ENCODE assay signal across 9 mouse cellular contexts in the genomic region with DNA sequence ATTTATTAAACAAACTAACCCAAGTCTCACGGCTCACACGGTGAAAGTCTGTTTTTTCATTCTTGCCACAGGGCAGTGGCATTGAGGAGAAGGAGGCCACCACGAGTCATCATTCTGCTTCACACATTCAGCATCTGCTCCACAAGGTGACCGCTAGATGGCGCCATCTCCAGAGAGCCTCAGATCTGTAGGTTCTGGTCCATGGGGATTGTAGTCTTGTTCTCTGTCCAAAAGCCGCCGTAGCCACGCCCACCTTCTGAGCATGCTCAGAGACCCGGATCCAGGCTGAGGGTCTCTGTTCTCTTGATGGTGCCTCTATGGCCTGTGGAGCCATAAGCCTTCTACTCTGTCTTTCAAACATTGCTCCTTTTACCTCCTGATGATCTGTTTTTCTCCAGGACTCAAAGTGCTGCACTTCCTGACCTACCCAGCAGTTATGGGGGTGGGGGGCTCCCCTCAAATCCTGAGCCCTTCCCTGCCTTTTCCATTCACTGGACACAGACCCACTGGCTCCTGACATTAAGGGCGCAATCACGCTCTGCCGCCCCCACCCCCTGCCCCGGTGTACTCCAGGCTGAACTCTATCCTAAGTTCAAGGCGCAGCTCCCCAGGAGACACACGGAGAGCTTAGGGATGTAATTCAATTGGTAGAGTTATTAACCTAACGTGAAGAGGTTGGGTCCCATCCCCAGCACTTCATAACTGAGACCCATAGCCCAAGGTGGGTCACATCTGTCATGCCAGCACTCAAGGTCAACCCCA. TPM values are rescaled to one million over a fixed set of nuclear protein-coding genes. Genes with fewer than 3 reads are reported as not detected.
DNase-seq lines count a peak whose midpoint lies in the region; ATAC-seq and TF ChIP-seq lines count a peak whose summit lies in the region.
"Had no signal": no experiment of that assay in that cellular context is flagged by ENCODE, and none has a peak within 500 bp of the region (broad histone marks: within the 10 kb centered on the region; RNA-seq: fewer than 3 reads in every experiment).

No protein-coding gene starts in this region.

- TF ChIP-seq POLR2A in testis, adult 2 months (IDR thresholded peaks at IDR 0.05; ENCODE audit: control insufficient read depth, low read depth, low read length) = no peak

- no peaks in the 10 kb centered on the region for H3K27me3 ChIP-seq in forebrain, embryonic 10.5 days (ENCODE audit: poor library complexity, severe bottlenecking)
- no peaks in the 10 kb centered on the region for H3K27me3 ChIP-seq in forebrain, embryonic 12.5 days
- H3K27me3 ChIP-seq in erythroblast, embryonic 14.5 days (ENCODE audit: control insufficient read depth) = no peaks in the 10 kb centered on the region
- no peaks in the 10 kb centered on the region for H3K27me3 ChIP-seq in testis, adult 2 months (ENCODE audit: control insufficient read depth, insufficient read depth, low read length)

- peak; percentile 91; the same call in 1 of the 2 replicates for TF ChIP-seq CTCF in testis, adult 2 months (IDR thresholded peaks at IDR 0.05; ENCODE audit: control insufficient read depth, insufficient read depth, insufficient replicate concordance, low read depth, low read length)

- H3K9ac ChIP-seq in forebrain, embryonic 12.5 days = no peak overlapping the region
- H3K9ac ChIP-seq: limb, embryonic 12.5 days had no signal

- no peaks in the 10 kb centered on the region for H3K36me3 ChIP-seq in forebrain, embryonic 10.5 days (replicated peaks)
- no peaks in the 10 kb centered on the region for H3K36me3 ChIP-seq in forebrain, embryonic 12.5 days (replicated peaks)
- H3K36me3 ChIP-seq in erythroblast, embryonic 14.5 days (ENCODE audit: control insufficient read depth) = peaks cover 36% of the 10 kb centered on the region
- H3K36me3 ChIP-seq in testis, adult 2 months (ENCODE audit: control insufficient read depth, insufficient read depth, low read length) = no peaks in the 10 kb centered on the region
- H3K36me3 ChIP-seq: limb, embryonic 12.5 days had no signal

- H3K27ac ChIP-seq in forebrain, embryonic 10.5 days = no peak overlapping the region
- no peak overlapping the region for H3K27ac ChIP-seq in forebrain, embryonic 12.5 days
- H3K27ac ChIP-seq in testis, adult 2 months (ENCODE audit: control insufficient read depth, insufficient read depth, low read depth, low read length) = no peak overlapping the region
- H3K27ac ChIP-seq: limb, embryonic 12.5 days had no signal

- peak; percentile 51 for DNase-seq in forebrain, embryonic 10.5 days (ENCODE audit: extremely low spot score, low spot score)
- DNase-seq in A20 (ENCODE audit: low read depth, low spot score) = peak; percentile 78
- peak; percentile 64 for DNase-seq in adrenal gland, postnatal 25 days
- peak; percentile 78 for DNase-seq in kidney, postnatal 25 days
- DNase-seq in lung, postnatal 10 days = peak; percentile 85

- H3K4me2 ChIP-seq in forebrain, embryonic 12.5 days = no peak overlapping the region
- H3K4me2 ChIP-seq: limb, embryonic 12.5 days had no signal

- ATAC-seq in forebrain, embryonic 12.5 days (ENCODE audit: low FRiP score) = no peak

- H3K4me3 ChIP-seq in forebrain, embryonic 10.5 days = no peak overlapping the region
- no peak overlapping the region for H3K4me3 ChIP-seq in forebrain, embryonic 12.5 days (replicated peaks)
- H3K4me3 ChIP-seq in erythroblast, embryonic 14.5 days (replicated peaks) = peak overlapping the region; percentile 56
- no peak overlapping the region for H3K4me3 ChIP-seq in testis, adult 2 months (ENCODE audit: control insufficient read depth, low read depth, low read length)
- H3K4me3 ChIP-seq: limb, embryonic 12.5 days had no signal

- peaks cover 6% of the 10 kb centered on the region; the same call in 1 of the 2 replicates for H3K4me1 ChIP-seq in forebrain, embryonic 10.5 days
- no peaks in the 10 kb centered on the region for H3K4me1 ChIP-seq in forebrain, embryonic 12.5 days
- H3K4me1 ChIP-seq in erythroblast, embryonic 14.5 days (ENCODE audit: control insufficient read depth) = peaks cover 82% of the 10 kb centered on the region
- no peaks in the 10 kb centered on the region for H3K4me1 ChIP-seq in testis, adult 2 months (ENCODE audit: control insufficient read depth, insufficient read depth, low read length)
- H3K4me1 ChIP-seq: limb, embryonic 12.5 days had no signal

- 48% methylated on average over 16 of the region's 16 CpGs for WGBS in forebrain, embryonic 10.5 days
- 50% methylated on average over 16 of the region's 16 CpGs for WGBS in forebrain, embryonic 12.5 days

- H3K9me3 ChIP-seq in forebrain, embryonic 10.5 days = peaks cover 5% of the 10 kb centered on the region; the same call in 1 of the 2 replicates
- no peaks in the 10 kb centered on the region for H3K9me3 ChIP-seq in forebrain, embryonic 12.5 days
- H3K9me3 ChIP-seq in erythroblast, embryonic 14.5 days (ENCODE audit: control insufficient read depth, low read length) = peaks cover 9% of the 10 kb centered on the region
- H3K9me3 ChIP-seq: limb, embryonic 12.5 days had no signal

RNA-seq across cellular contexts. Expression of a gene that starts 2.9 kb away (rescaled TPM):
- 2.0 and 4.9 TPM in 2 replicates for polyA plus RNA-seq in forebrain, embryonic 10.5 days (2016; fragmentation: Nextera tagmentation; extraction: Ambion mirVana)
- 1.1 and 2.0 TPM in 2 replicates for polyA plus RNA-seq in forebrain, embryonic 12.5 days (2016; fragmentation: Nextera tagmentation; extraction: Ambion mirVana)
- not detected in 2 replicates for total RNA-seq in adrenal gland, postnatal 25 days (2021)
- 5.9 and 6.1 TPM in 2 replicates for polyA plus RNA-seq in erythroblast, embryonic 14.5 days (2012)
- 11.2 and 12.2 TPM in 2 replicates for polyA plus RNA-seq in testis, adult 2 months (2012; rRNA removed)

RNA-seq across cellular contexts. Expression of a gene that starts 11.7 kb away (rescaled TPM):
- not detected in 2 replicates for polyA plus RNA-seq in forebrain, embryonic 10.5 days (2016; fragmentation: Nextera tagmentation; extraction: Ambion mirVana)
- not detected in 2 replicates for polyA plus RNA-seq in forebrain, embryonic 12.5 days (2016; fragmentation: Nextera tagmentation; extraction: Ambion mirVana)
- total RNA-seq in adrenal gland, postnatal 25 days (2021) = not detected in 2 replicates
- polyA plus RNA-seq in erythroblast, embryonic 14.5 days (2012) = 0.04 TPM in 1 of 2 replicates, not detected in the other
- 293 and 298 TPM in 2 replicates for polyA plus RNA-seq in testis, adult 2 months (2012; rRNA removed)
- polyA plus RNA-seq: limb, embryonic 12.5 days had no signal

RNA-seq across cellular contexts. Expression of a gene that starts 13.9 kb away (rescaled TPM):
- 10.3 and 11.8 TPM in 2 replicates for polyA plus RNA-seq in forebrain, embryonic 10.5 days (2016; fragmentation: Nextera tagmentation; extraction: Ambion mirVana)
- polyA plus RNA-seq in forebrain, embryonic 12.5 days (2016; fragmentation: Nextera tagmentation; extraction: Ambion mirVana) = 7.7 and 8.8 TPM in 2 replicates
- 24.9 and 39.9 TPM in 2 replicates for total RNA-seq in adrenal gland, postnatal 25 days (2021)
- polyA plus RNA-seq in erythroblast, embryonic 14.5 days (2012) = 5.8 and 6.4 TPM in 2 replicates
- polyA plus RNA-seq in testis, adult 2 months (2012; rRNA removed) = 6.3 and 6.9 TPM in 2 replicates

RNA-seq across cellular contexts. Expression of a gene that starts 28.5 kb away (rescaled TPM):
- 6.2 and 6.3 TPM in 2 replicates for polyA plus RNA-seq in forebrain, embryonic 10.5 days (2016; fragmentation: Nextera tagmentation; extraction: Ambion mirVana)
- polyA plus RNA-seq in forebrain, embryonic 12.5 days (2016; fragmentation: Nextera tagmentation; extraction: Ambion mirVana) = 2.0 and 2.8 TPM in 2 replicates
- not detected in 2 replicates for total RNA-seq in adrenal gland, postnatal 25 days (2021)
- not detected in 2 replicates for polyA plus RNA-seq in erythroblast, embryonic 14.5 days (2012)
- polyA plus RNA-seq in testis, adult 2 months (2012; rRNA removed) = 0.21 and 4.0 TPM in 2 replicates

Comparison
In these comparisons a context has a peak if more than half of its experiments do, and no peak if none do; other contexts are left out.
1. RNA of a gene that starts 11.7 kb away (polyA plus RNA-seq): 293 to 298 TPM in testis, adult 2 months; not detected in forebrain, embryonic 10.5 days, 0.04 TPM in erythroblast, embryonic 14.5 days and not detected in forebrain, embryonic 12.5 days; every median in the first group is over 100 times any median in the second.
2. Peak in every context shown above with its lines, with median percentiles within 50 percentile points of each other: DNase-seq.